Mouse (Mus musculus): ENCODE measurements around the gene Cacna1b.

DNA sequence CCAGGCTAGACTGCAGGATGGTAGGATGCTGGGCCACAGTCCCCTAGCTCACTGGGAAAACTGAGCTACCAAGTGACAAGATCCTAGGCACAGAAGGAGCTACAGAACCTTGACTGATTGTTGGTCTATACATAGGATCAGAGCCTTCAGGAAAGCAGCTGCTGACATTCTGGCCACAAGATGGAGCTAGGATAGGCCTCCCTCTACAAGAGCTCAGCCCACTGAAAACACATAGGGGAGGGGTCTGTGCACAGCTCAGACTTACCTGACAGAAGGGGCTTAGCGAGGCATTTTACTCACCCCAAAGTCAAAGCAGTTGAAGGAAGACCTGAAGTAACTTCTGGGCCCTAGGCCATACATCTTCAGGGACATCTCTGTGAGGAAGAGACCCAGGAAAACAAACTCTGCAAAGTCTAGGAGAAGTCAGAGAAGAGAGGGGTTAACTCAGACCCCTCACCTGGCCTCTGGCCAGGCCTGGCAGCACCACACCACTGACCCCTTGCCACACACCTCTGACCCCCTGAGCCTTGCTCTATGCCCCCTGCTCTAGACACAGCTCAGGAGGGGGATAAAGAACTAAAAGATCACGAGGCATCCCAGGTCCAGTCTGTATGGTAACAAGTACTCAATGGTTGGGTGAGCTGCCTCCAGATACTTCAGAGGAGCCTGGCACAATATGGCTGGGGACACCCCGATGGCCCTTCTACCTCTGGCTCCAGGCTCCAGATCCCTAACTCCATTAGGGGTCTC, 60.6 kb downstream of the Cacna1b start:
- TF ChIP-seq MAFK (IDR thresholded peaks at IDR 0.05; ENCODE audit: insufficient read depth, low read depth, low read length) (no peak), ZNF384 (IDR thresholded peaks at IDR 0.05; ENCODE audit: low read depth, low read length) (no peak)

Data from ES-E14 (cell line).